Mouse (Mus musculus) testis, adult 2 months (tissue): ENCODE measurements around the gene Ggt1. TPM values are rescaled to one million over a fixed set of nuclear protein-coding genes. Genes with fewer than 3 reads are reported as not detected.
A peak's percentile ranks its signal among the peaks of the same experiment; 100 is the strongest.

Experiments used
- H3K27ac ChIP-seq: fragments of 200-500 bp; 2 replicates; pipeline ENCODE4 v1.5.1; 2012; ENCODE audit warnings: low read depth, low read length; ENCODE audit not compliant: control insufficient read depth, insufficient read depth
- H3K27me3 ChIP-seq: fragments of 200-500 bp; 2 replicates; pipeline ENCODE4 v1.6.1; 2012; ENCODE audit warnings: mild to moderate bottlenecking, low read length, moderate library complexity; ENCODE audit not compliant: control insufficient read depth, insufficient read depth
- H3K36me3 ChIP-seq: fragments of 200-500 bp; 2 replicates; pipeline ENCODE4 v1.6.1; 2012; ENCODE audit warnings: mild to moderate bottlenecking, low read length; ENCODE audit not compliant: control insufficient read depth, insufficient read depth
- H3K4me1 ChIP-seq: fragments of 200-500 bp; 2 replicates; pipeline ENCODE4 v1.6.1; 2012; ENCODE audit warnings: low read length; ENCODE audit not compliant: control insufficient read depth, insufficient read depth
- H3K4me3 ChIP-seq: fragments of 200-500 bp; 2 replicates; pipeline ENCODE4 v1.5.1; 2012; ENCODE audit warnings: low read depth, mild to moderate bottlenecking, low read length, moderate library complexity, mixed read lengths; ENCODE audit not compliant: control insufficient read depth
- CTCF ChIP-seq: fragments of 200-500 bp; IDR thresholded peaks from 2 replicates; pipeline ENCODE4 v1.5.1; 2012; ENCODE audit warnings: low read depth, mild to moderate bottlenecking, inconsistent platforms, low read length, moderate library complexity; ENCODE audit not compliant: control insufficient read depth, insufficient read depth, insufficient replicate concordance
- POLR2A ChIP-seq: fragments of 200-500 bp; IDR thresholded peaks from 2 replicates; pipeline ENCODE4 v1.6.1; 2012; ENCODE audit warnings: low read depth, mild to moderate bottlenecking, inconsistent platforms, low read length, moderate library complexity; ENCODE audit not compliant: control insufficient read depth
- polyA plus RNA-seq: library from polyadenylated mRNA; depleted of rRNA; stranded (reverse); fragments of >200 nt; gene quantifications from 2 replicates; pipeline ENCODE4 v1.2.3, GENCODE M21; 2012

Ggt1 gene
- polyA plus RNA-seq, 1 experiment: 1.6 TPM

GRCm38 (mm10) chr10:75571937-75572336, 10.5 kb downstream of the Ggt1 start:
- H3K27ac ChIP-seq: no peak overlapping the region
- no peaks in the 10 kb centered on the region for H3K36me3 ChIP-seq
- no peaks in the 10 kb centered on the region for H3K4me1 ChIP-seq
- no peak overlapping the region for H3K4me3 ChIP-seq
- TF ChIP-seq POLR2A (no peak), CTCF (no peak)
- no peaks in the 10 kb centered on the region for H3K27me3 ChIP-seq

DNA sequence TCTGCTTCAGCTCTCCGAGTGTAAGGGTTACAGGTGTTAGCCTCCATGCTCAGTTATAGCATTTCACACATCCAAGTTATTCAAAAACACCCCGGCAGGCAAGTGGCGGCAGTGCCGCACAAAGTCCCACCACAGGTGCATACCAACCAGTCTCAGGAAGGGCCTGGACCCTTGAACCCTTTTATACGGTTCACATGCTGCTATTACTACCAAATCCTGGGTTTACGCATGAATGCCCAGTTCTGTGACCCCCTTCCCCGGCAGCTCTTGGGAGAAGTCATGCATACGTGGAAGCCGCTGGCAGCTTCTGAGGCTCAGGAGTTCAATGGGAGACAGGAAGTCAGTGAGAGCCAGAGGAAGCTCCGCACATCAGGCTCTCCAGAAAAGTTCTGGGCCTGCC, 11.8 kb downstream of the Ggt1 start:
- Histone ChIP-seq H3K36me3 (no peaks in the 10 kb centered on the region), H3K27me3 (no peaks in the 10 kb centered on the region), H3K4me1 (no peaks in the 10 kb centered on the region), H3K4me3 (no peak overlapping the region), H3K27ac (no peak overlapping the region)
- TF ChIP-seq POLR2A: no peak
- no peak for TF ChIP-seq CTCF

- Histone ChIP-seq H3K36me3 (no peaks in the 10 kb centered on the region), H3K27me3 (no peaks in the 10 kb centered on the region), H3K4me1 (no peaks in the 10 kb centered on the region), H3K4me3 (no peak overlapping the region), H3K27ac (no peak overlapping the region)
- TF ChIP-seq POLR2A: no peak
- TF ChIP-seq CTCF: no peak
Observed at GRCm38 (mm10) chr10:75573965-75574364, 12.6 kb downstream of the Ggt1 start.

GRCm38 (mm10) chr10:75579129-75579528, 17.7 kb downstream of the Ggt1 start:
- Histone ChIP-seq H3K4me1 (no peaks in the 10 kb centered on the region), H3K27me3 (no peaks in the 10 kb centered on the region), H3K36me3 (no peaks in the 10 kb centered on the region), H3K4me3 (no peak overlapping the region), H3K27ac (no peak overlapping the region)
- TF ChIP-seq CTCF (no peak), POLR2A (no peak)

DNA sequence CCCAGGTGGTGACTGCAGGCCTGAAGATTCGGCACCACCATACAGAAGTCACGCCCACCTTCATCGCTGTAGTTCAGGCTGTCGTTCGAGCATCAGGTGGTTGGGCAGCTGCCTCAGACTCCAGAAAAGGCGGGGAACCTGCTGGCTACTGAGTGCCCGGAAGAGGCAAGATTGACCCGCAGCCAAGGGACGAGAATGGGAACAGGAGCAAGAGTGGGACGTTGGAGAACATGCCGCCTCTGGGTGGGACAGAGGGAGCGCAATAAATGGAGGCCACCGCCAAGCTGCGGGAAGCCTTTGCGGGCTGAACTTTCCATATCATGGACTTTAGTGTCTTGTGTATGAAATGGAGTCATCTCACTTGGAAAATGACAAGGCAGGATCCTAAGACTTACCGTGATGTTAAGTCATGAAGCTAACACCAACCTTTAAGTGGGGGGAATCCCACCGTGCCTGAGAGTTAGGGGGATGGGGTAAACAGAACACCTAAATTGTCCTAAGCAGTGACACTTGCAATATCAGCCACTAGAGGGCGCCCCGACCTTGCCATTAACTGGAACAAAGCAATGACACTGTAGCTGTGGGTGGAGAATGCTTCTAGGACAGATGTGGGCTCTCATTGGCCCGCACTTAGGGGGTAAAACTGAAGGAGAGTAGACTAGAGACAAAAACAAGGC, 24.6 kb downstream of the Ggt1 start:
- no peak overlapping the region for H3K27ac ChIP-seq

DNA sequence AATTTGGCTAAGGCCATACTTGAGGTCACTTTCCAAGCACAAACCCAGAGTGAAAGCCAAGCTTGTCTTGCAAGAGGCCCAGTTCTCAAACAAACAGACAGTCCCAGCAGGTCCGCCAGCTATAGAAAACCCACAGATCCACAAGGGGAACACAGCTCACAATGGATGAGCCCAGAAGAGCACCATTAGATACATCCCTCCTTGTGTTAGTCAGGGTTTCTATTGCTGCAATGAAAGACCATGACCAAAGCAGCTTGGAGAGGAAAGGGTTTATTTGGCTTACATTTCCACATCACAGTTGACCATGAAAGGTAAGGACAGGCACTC, 25.1 kb downstream of the Ggt1 start:
- Histone ChIP-seq H3K27me3 (no peaks in the 10 kb centered on the region), H3K27ac (no peak overlapping the region), H3K36me3 (no peaks in the 10 kb centered on the region), H3K4me1 (no peaks in the 10 kb centered on the region; the same call in 1 of the 2 replicates), H3K4me3 (no peak overlapping the region)
- no peak for TF ChIP-seq POLR2A
- no peak for TF ChIP-seq CTCF

More for the DNA sequence above, 24.6 kb downstream of the Ggt1 start:
- no peak overlapping the region for H3K4me3 ChIP-seq
- H3K4me1 ChIP-seq: no peaks in the 10 kb centered on the region; the same call in 1 of the 2 replicates
- TF ChIP-seq CTCF (peak; percentile 78; the same call in 1 of the 2 replicates), POLR2A (no peak)
- no peaks in the 10 kb centered on the region for H3K27me3 ChIP-seq
- no peaks in the 10 kb centered on the region for H3K36me3 ChIP-seq

DNA sequence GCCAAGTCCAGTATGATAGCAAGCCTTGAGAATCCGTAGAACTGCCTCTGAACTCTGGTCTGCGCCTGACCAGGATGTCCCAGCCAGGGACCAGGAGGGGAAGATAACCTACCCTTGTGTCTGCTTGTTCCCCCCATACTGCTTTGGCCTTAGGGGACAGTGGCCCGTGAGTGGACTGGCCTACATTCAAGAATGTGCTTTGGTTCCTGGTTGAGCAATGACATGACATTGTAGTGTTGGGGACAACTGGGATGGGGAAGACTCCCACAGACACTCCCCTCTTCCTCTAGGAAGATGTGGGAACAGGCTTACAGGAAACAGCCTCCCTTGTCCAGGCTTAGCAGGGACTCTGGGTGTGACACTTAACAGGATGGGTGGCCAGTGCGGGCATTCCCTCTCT, 26.4 kb downstream of the Ggt1 start:
- Histone ChIP-seq H3K36me3 (no peaks in the 10 kb centered on the region), H3K4me1 (no peaks in the 10 kb centered on the region; the same call in 1 of the 2 replicates), H3K4me3 (no peak overlapping the region), H3K27ac (no peak overlapping the region), H3K27me3 (no peaks in the 10 kb centered on the region)
- TF ChIP-seq POLR2A: no peak
